In genomic region chr19:10279668-10280067, GRCm38 (mm10) we compare ENCODE assay signal across 10 mouse cellular contexts. TPM values are rescaled to one million over a fixed set of nuclear protein-coding genes. Genes with fewer than 3 reads are reported as not detected.
DNase-seq lines count a peak whose midpoint lies in the region; ATAC-seq and TF ChIP-seq lines count a peak whose summit lies in the region.
"Had no signal": no experiment of that assay in that cellular context is flagged by ENCODE, and none has a peak within 500 bp of the region (broad histone marks: within the 10 kb centered on the region; RNA-seq: fewer than 3 reads in every experiment).

No protein-coding gene starts in this region.

- no peak overlapping the region; the same call in 1 of the 2 replicates for H3K27ac ChIP-seq in heart, embryonic 10.5 days
- no peak overlapping the region for H3K27ac ChIP-seq in hindbrain, embryonic 12.5 days
- H3K27ac ChIP-seq: forebrain, embryonic 15.5 days had no signal

- WGBS in heart, embryonic 10.5 days = 69% methylated on average over 9 of the region's 9 CpGs
- WGBS in hindbrain, embryonic 12.5 days = 84% methylated on average over 9 of the region's 9 CpGs

- H3K4me1 ChIP-seq in heart, embryonic 10.5 days = peaks cover 55% of the 10 kb centered on the region
- H3K4me1 ChIP-seq in megakaryocyte, embryonic 14.5 days = peaks cover 44% of the 10 kb centered on the region
- peaks cover 28% of the 10 kb centered on the region for H3K4me1 ChIP-seq in hindbrain, embryonic 12.5 days

- no peak overlapping the region for H3K9ac ChIP-seq in hindbrain, embryonic 12.5 days
- H3K9ac ChIP-seq: forebrain, embryonic 15.5 days; stomach, embryonic 15.5 days had no signal

- peak; percentile 98 for DNase-seq in heart, adult 11 months
- DNase-seq in heart, embryonic 10.5 days (ENCODE audit: low spot score) = no peak
- peak; percentile 60 to 66 for DNase-seq in heart, adult 9 months (ENCODE audit: low spot score in 2 of 2)
- DNase-seq in right cerebral cortex, postnatal 25 days = no peak

- no peaks in the 10 kb centered on the region for H3K9me3 ChIP-seq in heart, embryonic 10.5 days
- H3K9me3 ChIP-seq in megakaryocyte, embryonic 14.5 days = no peaks in the 10 kb centered on the region
- H3K9me3 ChIP-seq in hindbrain, embryonic 12.5 days (replicated peaks) = no peaks in the 10 kb centered on the region
- H3K9me3 ChIP-seq: forebrain, embryonic 15.5 days; stomach, embryonic 15.5 days had no signal

- no peaks in the 10 kb centered on the region for H3K36me3 ChIP-seq in heart, embryonic 10.5 days
- H3K36me3 ChIP-seq in C2C12 (ENCODE audit: control insufficient read depth, insufficient read depth) = no peaks in the 10 kb centered on the region
- H3K36me3 ChIP-seq in megakaryocyte, embryonic 14.5 days (replicated peaks; ENCODE audit: low read length) = no peaks in the 10 kb centered on the region
- H3K36me3 ChIP-seq in hindbrain, embryonic 12.5 days = 0 out of 2 replicates have a peak, but pooled peaks cover 2% of the 10 kb centered on the region
- H3K36me3 ChIP-seq: forebrain, embryonic 15.5 days; stomach, embryonic 15.5 days had no signal

- H3ac ChIP-seq in C2C12 (ENCODE audit: control insufficient read depth, insufficient read length, low read depth) = no peak overlapping the region

- ATAC-seq in hindbrain, embryonic 12.5 days (ENCODE audit: low FRiP score) = no peak
- ATAC-seq in erythroblast, adult 5-6 weeks (replicated peaks; ENCODE audit: low FRiP score, poor library complexity, severe bottlenecking) = no peak
- ATAC-seq: forebrain, embryonic 15.5 days had no signal

- peaks cover 16% of the 10 kb centered on the region for H3K79me3 ChIP-seq in C2C12 (ENCODE audit: low read depth)

- no peak overlapping the region for H3K4me3 ChIP-seq in heart, embryonic 10.5 days
- no peak overlapping the region for H3K4me3 ChIP-seq in C2C12 (ENCODE audit: insufficient read depth, poor library complexity, severe bottlenecking)
- H3K4me3 ChIP-seq in megakaryocyte, embryonic 14.5 days (replicated peaks) = peak overlapping the region; percentile 21
- no peak overlapping the region for H3K4me3 ChIP-seq in hindbrain, embryonic 12.5 days
- H3K4me3 ChIP-seq: forebrain, embryonic 15.5 days; stomach, embryonic 15.5 days had no signal

- peaks cover 65% of the 10 kb centered on the region for H3K27me3 ChIP-seq in heart, embryonic 10.5 days (ENCODE audit: insufficient read depth, poor library complexity, severe bottlenecking)
- H3K27me3 ChIP-seq in C2C12 (ENCODE audit: control insufficient read depth, insufficient read depth, insufficient read length) = no peaks in the 10 kb centered on the region
- H3K27me3 ChIP-seq in megakaryocyte, embryonic 14.5 days (replicated peaks) = peaks cover 81% of the 10 kb centered on the region
- H3K27me3 ChIP-seq in hindbrain, embryonic 12.5 days = peaks cover 87% of the 10 kb centered on the region
- H3K27me3 ChIP-seq: forebrain, embryonic 15.5 days; stomach, embryonic 15.5 days had no signal

- H3K4me2 ChIP-seq in hindbrain, embryonic 12.5 days (replicated peaks) = no peak overlapping the region
- H3K4me2 ChIP-seq: forebrain, embryonic 15.5 days; stomach, embryonic 15.5 days had no signal

- TF ChIP-seq CTCF in C2C12 (IDR thresholded peaks at IDR 0.05; ENCODE audit: control insufficient read depth, insufficient read depth, insufficient read length) = no peak

- peaks cover 70% of the 10 kb centered on the region for H3K79me2 ChIP-seq in C2C12 (ENCODE audit: control insufficient read depth, insufficient read depth)

TF ChIP-seq in C2C12, 6 proteins besides CTCF, POLR2A, EP300 and RAD21:
- TF ChIP-seq MAX (IDR thresholded peaks at IDR 0.05) = peak; percentile 85
- TF ChIP-seq USF1 (IDR thresholded peaks at IDR 0.05; ENCODE audit: low read depth) = no peak
- peak; percentile 71 for TF ChIP-seq CEBPB (IDR thresholded peaks at IDR 0.05; ENCODE audit: low read depth)
- TF ChIP-seq MYOD1 (IDR thresholded peaks at IDR 0.05; ENCODE audit: control insufficient read depth, insufficient read length, low read depth) = peak; percentile 50
- TF ChIP-seq MYOG (IDR thresholded peaks at IDR 0.05; ENCODE audit: control insufficient read depth, extremely low read depth, insufficient read length) = no peak
- TF ChIP-seq FOSL1 (IDR thresholded peaks at IDR 0.05; ENCODE audit: insufficient read depth, low read length, poor library complexity, severe bottlenecking) = peak; percentile 72

RNA-seq across cellular contexts. Expression of gene Dagla, which starts 25.0 kb away (rescaled TPM):
- polyA plus RNA-seq in heart, embryonic 10.5 days (2016; fragmentation: Nextera tagmentation; extraction: Ambion mirVana) = 1.2 TPM in 2 replicates
- 8.3 TPM for polyA plus RNA-seq in C2C12 (2012; fragmentation: generic; extraction: Trizol)
- 0.29 and 1.1 TPM in 2 replicates for polyA plus RNA-seq in megakaryocyte, embryonic 14.5 days (2012; ENCODE audit: insufficient read depth, low replicate concordance)
- 4.9 and 5.1 TPM in 2 replicates for polyA plus RNA-seq in hindbrain, embryonic 12.5 days (2016; fragmentation: Nextera tagmentation; extraction: Ambion mirVana)
- not detected in 2 replicates for total RNA-seq in erythroblast, adult 5-6 weeks (2015; ENCODE audit: low replicate concordance)
- total RNA-seq in erythroblast, adult 5-6 weeks (2017; ENCODE audit: low replicate concordance) = not detected in 2 replicates

RNA-seq across cellular contexts. Expression of gene Myrf, which starts 39.1 kb away (rescaled TPM):
- polyA plus RNA-seq in heart, embryonic 10.5 days (2016; fragmentation: Nextera tagmentation; extraction: Ambion mirVana) = 17.4 and 30.6 TPM in 2 replicates
- polyA plus RNA-seq in C2C12 (2012; fragmentation: generic; extraction: Trizol) = 0.21 TPM
- polyA plus RNA-seq in megakaryocyte, embryonic 14.5 days (2012; ENCODE audit: insufficient read depth, low replicate concordance) = 0.34 and 0.56 TPM in 2 replicates
- polyA plus RNA-seq in hindbrain, embryonic 12.5 days (2016; fragmentation: Nextera tagmentation; extraction: Ambion mirVana) = 1.3 and 1.9 TPM in 2 replicates
- not detected in 2 replicates for total RNA-seq in erythroblast, adult 5-6 weeks (2015; ENCODE audit: low replicate concordance)
- 0.42 TPM in 1 of 2 replicates, not detected in the other for total RNA-seq in erythroblast, adult 5-6 weeks (2017; ENCODE audit: low replicate concordance)

Comparison
In these comparisons a context has a peak if more than half of its experiments do, and no peak if none do; other contexts are left out.
1. DNase-seq: peak in heart, adult 11 months (single experiment) and heart, adult 9 months (2 of 2); none in heart, embryonic 10.5 days (single experiment) and right cerebral cortex, postnatal 25 days (single experiment).